Mouse (Mus musculus) C2C12 (cell line): ENCODE measurements around the gene Gm11037. TPM values are rescaled to one million over a fixed set of nuclear protein-coding genes. Genes with fewer than 3 reads are reported as not detected.
"Not testable (repeated sequence)": the region's sequence is repeated elsewhere in the genome, so short reads cannot be mapped to it uniquely, and the experiment has no call there.

Experiments used
- H3K27me3 ChIP-seq: one replicate; pipeline ENCODE4 v1.6.1; 2011; ENCODE audit not compliant: control insufficient read depth, insufficient read depth, insufficient read length
- H3K36me3 ChIP-seq: one replicate; pipeline ENCODE4 v1.6.1; 2011; ENCODE audit not compliant: control insufficient read depth, insufficient read depth
- H3K4me3 ChIP-seq: one replicate; pipeline ENCODE4 v1.5.1; 2011; ENCODE audit warnings: mild to moderate bottlenecking, control low read depth; ENCODE audit not compliant: poor library complexity, insufficient read depth, severe bottlenecking
- H3K79me2 ChIP-seq: one replicate; pipeline ENCODE4 v1.6.1; 2011; ENCODE audit not compliant: control insufficient read depth, insufficient read depth
- H3K79me3 ChIP-seq: one replicate; pipeline ENCODE4 v1.6.1; 2011; ENCODE audit warnings: low read depth, control low read depth
- H3ac ChIP-seq: one replicate; pipeline ENCODE3; 2011; ENCODE audit warnings: low read depth; ENCODE audit not compliant: control insufficient read depth, insufficient read length
- CEBPB ChIP-seq: IDR thresholded peaks from one replicate; pipeline ENCODE4 v1.6.1; 2011; ENCODE audit warnings: low read depth, mild to moderate bottlenecking, control low read depth, moderate library complexity
- CTCF ChIP-seq: IDR thresholded peaks from one replicate; pipeline ENCODE4 v1.5.1; 2011; ENCODE audit not compliant: control insufficient read depth, insufficient read depth, insufficient read length
- FOSL1 ChIP-seq: IDR thresholded peaks from one replicate; pipeline ENCODE4 v1.8.0; 2011; ENCODE audit warnings: mild to moderate bottlenecking, low read length; ENCODE audit not compliant: poor library complexity, insufficient read depth, severe bottlenecking
- MAX ChIP-seq: IDR thresholded peaks from one replicate; pipeline ENCODE4 v1.6.1; 2011; ENCODE audit warnings: mild to moderate bottlenecking, control low read depth
- MYOD1 ChIP-seq: IDR thresholded peaks from one replicate; pipeline ENCODE4 v1.6.1; 2011; ENCODE audit warnings: low read depth; ENCODE audit not compliant: control insufficient read depth, insufficient read length
- MYOG ChIP-seq: IDR thresholded peaks from one replicate; pipeline ENCODE4 v1.6.1; 2011; ENCODE audit not compliant: control insufficient read depth, insufficient read length; ENCODE audit errors: extremely low read depth
- USF1 ChIP-seq: IDR thresholded peaks from one replicate; pipeline ENCODE4 v1.6.1; 2011; ENCODE audit warnings: low read depth, mild to moderate bottlenecking, control low read depth, moderate library complexity
- polyA plus RNA-seq: library from polyadenylated mRNA; unstranded; fragments of >200 nt; fragmentation: generic; extraction: Trizol; gene quantifications from one replicate; pipeline ENCODE4 v1.2.1, GENCODE M21; 2012; ENCODE audit warnings: missing spikeins

Gm11037 gene
- polyA plus RNA-seq, 1 experiment = not detected

DNA sequence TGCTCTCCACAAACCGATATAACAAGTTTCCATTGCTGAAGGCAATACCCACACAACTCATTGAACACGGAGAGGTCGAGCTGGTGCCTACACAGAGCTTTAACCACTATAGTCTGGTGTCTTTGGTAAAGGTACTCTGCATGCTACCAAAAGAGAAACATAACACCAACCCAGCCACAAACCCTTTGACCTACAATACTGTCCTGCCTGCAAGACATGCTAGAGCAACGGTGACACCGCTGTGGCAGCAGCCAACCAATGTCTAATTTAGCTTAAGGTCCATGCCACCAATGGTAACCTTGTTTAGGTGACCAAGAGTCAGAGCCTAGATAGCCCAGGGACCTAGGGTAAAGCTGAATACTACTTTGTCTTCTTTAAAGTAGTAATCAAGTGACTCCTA lies 39.7 kb upstream of the Gm11037 start:
- Histone ChIP-seq H3K79me2 (no peaks in the 10 kb centered on the region), H3K36me3 (no peaks in the 10 kb centered on the region), H3K79me3 (no peaks in the 10 kb centered on the region), H3K4me3 (no peak overlapping the region), H3ac (no peak overlapping the region), H3K27me3 (no peaks in the 10 kb centered on the region)
- TF ChIP-seq FOSL1 (no peak), CEBPB (no peak), MYOD1 (no peak), CTCF (no peak), USF1 (no peak)

DNA sequence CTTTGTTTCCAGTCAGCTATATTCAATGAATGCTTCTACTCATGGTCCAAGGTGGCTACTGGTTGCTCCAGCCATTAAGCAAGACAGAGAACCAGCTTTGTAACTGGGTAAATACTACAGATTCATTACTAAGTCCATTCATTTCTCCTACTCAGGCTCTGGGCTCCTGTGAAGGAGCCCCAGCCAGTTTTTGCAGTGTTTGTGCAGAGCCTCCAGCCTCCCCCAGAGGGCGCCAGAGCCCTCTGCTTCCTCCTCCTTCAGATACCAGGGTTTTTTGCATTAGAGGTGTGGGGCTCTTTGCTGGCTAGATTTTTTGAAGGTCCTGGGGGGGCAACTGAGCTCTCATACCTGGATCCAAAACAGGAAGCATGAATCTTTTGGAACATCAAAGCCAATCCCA lies 38.5 kb upstream of the Gm11037 start:
- Histone ChIP-seq H3K4me3 (no peak overlapping the region), H3ac (no peak overlapping the region), H3K27me3 (no peaks in the 10 kb centered on the region), H3K36me3 (no peaks in the 10 kb centered on the region), H3K79me3 (no peaks in the 10 kb centered on the region), H3K79me2 (no peaks in the 10 kb centered on the region)
- TF ChIP-seq CTCF = peak; percentile 76
- TF ChIP-seq MYOG = no peak
- TF ChIP-seq USF1 = no peak

DNA sequence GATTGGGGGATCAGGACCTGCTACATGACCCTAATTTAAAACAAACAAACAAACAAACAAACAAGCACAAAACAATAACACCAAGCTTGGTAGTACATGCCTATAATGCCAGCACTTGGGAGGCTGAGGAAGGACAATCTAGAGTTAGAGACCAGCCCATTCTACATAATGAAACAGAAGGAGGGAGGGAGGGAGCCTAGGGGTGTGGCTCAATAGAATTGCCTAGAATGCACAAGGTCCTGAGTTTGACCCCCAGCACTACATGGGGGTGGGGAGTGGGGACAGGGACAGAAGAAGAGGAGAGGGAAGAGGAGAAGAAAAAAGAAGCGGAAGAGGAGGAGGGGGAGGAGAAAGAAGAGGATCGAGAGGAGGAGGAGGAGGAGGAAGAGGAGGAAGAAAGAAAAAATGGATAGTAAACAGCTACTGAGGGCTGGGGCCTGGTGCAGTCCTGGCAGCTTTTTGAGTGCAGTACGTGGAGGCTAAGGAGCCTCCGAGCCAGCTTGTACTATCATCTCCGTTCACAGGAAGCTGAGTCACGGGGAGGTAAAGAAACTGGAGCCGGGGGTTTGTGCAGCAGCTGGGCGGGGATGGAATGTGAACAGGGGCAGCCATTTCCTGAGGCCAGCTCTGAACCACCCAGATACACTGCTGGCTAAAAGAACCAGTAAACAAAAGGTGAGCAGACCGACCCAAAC lies 37.0 kb upstream of the Gm11037 start:
- Histone ChIP-seq H3K4me3 (no peak overlapping the region), H3K36me3 (no peaks in the 10 kb centered on the region), H3K27me3 (no peaks in the 10 kb centered on the region), H3K79me3 (no peaks in the 10 kb centered on the region), H3ac (peak overlapping the region; percentile 50), H3K79me2 (no peaks in the 10 kb centered on the region)
- TF ChIP-seq USF1 = peak; percentile 7
- TF ChIP-seq MYOG = no peak
- TF ChIP-seq MAX = peak; percentile 68
- TF ChIP-seq CEBPB = no peak
- no peak for TF ChIP-seq CTCF
- peak; percentile 45 for TF ChIP-seq MYOD1
- TF ChIP-seq FOSL1 = peak; percentile 11

DNA sequence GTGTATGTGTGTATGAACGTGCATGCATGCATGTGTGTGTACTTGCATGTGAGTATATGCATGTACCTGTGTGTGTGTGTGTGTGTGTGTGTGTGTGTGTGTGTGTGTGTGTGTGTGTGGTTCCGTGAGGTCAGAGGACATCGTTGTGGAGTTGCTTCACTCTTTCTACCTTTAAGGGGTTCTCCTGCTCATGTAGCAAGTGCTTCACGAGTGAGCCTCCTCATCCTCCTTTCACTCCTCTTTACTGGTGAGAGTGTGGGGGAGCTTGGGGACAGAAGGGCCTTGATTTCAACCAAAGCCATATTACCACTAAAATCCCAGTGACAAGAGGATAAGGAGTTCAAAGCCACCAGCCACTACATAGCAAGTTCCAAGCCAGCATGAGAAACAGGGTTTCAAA lies 36.2 kb upstream of the Gm11037 start:
- H3K79me2 ChIP-seq = no peaks in the 10 kb centered on the region
- H3K27me3 ChIP-seq = no peaks in the 10 kb centered on the region
- peak overlapping the region; percentile 21 for H3ac ChIP-seq
- H3K4me3 ChIP-seq = no peak overlapping the region
- no peak for TF ChIP-seq MYOG
- H3K36me3 ChIP-seq = no peaks in the 10 kb centered on the region
- H3K79me3 ChIP-seq = no peaks in the 10 kb centered on the region

DNA sequence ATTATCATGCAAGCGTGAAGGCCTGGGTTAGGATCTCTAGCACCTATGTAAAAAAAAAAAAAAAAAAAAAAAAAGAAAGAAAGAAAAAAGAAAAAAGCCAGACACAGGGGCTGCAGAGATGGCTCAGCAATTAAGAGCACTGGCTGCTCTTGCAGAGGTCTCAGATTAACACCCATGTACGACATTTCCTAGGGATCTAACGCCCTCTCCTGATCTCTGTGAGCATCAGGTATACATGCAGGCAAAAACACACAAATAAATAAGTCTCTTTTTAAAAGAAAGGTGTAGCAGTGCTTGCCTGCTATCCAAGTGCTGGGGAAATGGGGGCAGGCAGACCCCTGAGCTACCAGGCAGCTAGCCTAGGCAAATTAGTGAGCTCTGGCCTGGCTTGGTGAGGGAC lies 31.8 kb upstream of the Gm11037 start:
- Histone ChIP-seq H3K36me3 (no peaks in the 10 kb centered on the region), H3K4me3 (no peak overlapping the region), H3K27me3 (no peaks in the 10 kb centered on the region), H3K79me2 (no peaks in the 10 kb centered on the region), H3K79me3 (no peaks in the 10 kb centered on the region), H3ac (no peak overlapping the region)
- TF ChIP-seq CTCF = no peak
- no peak for TF ChIP-seq MYOG
- no peak for TF ChIP-seq USF1
- no peak for TF ChIP-seq CEBPB
- no peak for TF ChIP-seq FOSL1
- no peak for TF ChIP-seq MAX
- no peak for TF ChIP-seq MYOD1

DNA sequence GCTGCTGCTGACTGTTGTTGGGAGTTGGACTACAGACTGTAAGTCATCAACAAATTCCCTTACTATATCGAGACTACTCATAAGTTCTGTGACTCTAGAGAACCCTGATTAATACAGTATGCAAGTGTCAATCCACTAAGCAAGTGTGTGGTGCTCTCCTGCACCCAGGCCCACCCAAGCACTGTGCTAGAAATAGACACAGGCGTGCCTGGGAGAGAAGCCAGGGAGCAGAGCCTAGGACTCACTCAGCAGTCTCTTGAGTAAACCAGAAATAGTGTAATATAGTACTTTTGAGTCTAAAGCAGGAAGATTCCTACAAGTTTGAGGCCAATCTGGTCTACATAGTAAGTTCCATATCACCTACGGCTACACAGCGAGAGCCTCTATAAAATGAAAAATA lies 29.3 kb upstream of the Gm11037 start:
- H3K36me3 ChIP-seq = no peaks in the 10 kb centered on the region
- H3K79me2 ChIP-seq = no peaks in the 10 kb centered on the region
- H3ac ChIP-seq = no peak overlapping the region
- no peak for TF ChIP-seq USF1
- no peak for TF ChIP-seq CTCF
- TF ChIP-seq MYOD1 = no peak
- TF ChIP-seq MAX = no peak
- no peak for TF ChIP-seq FOSL1
- no peak for TF ChIP-seq MYOG
- TF ChIP-seq CEBPB = no peak
- H3K79me3 ChIP-seq = no peaks in the 10 kb centered on the region
- H3K4me3 ChIP-seq = no peak overlapping the region
- H3K27me3 ChIP-seq = no peaks in the 10 kb centered on the region

DNA sequence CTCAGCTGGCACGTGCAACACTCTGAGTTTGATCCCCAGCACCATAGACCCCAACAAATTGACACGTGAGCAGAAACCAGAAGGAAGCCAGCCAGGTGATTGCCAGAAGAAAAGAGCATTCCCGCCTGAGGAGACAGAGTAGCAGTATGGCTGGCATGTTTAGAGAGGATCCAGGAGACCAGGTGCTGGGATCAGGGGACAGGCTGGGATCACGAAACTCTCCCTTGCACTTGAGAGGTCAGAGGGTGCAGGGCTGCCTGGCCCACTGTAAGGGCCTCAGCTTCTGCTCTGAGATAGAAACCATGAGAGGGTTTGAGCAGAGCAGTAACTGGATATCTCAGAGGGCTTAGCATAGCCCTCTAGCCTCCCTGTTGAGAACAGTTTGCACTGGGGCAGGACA lies 28.2 kb upstream of the Gm11037 start:
- not testable (repeated sequence) for H3ac ChIP-seq, H3K36me3 ChIP-seq, H3K27me3 ChIP-seq

More for the DNA sequence above, 28.2 kb upstream of the Gm11037 start:
- not testable (repeated sequence) for H3K79me2 ChIP-seq, H3K4me3 ChIP-seq, H3K79me3 ChIP-seq
